Mouse (Mus musculus): ENCODE measurements around the gene Psg26.
"Not testable (repeated sequence)": the region's sequence is repeated elsewhere in the genome, so short reads cannot be mapped to it uniquely, and the experiment has no call there.

Gene Psg26

DNA sequence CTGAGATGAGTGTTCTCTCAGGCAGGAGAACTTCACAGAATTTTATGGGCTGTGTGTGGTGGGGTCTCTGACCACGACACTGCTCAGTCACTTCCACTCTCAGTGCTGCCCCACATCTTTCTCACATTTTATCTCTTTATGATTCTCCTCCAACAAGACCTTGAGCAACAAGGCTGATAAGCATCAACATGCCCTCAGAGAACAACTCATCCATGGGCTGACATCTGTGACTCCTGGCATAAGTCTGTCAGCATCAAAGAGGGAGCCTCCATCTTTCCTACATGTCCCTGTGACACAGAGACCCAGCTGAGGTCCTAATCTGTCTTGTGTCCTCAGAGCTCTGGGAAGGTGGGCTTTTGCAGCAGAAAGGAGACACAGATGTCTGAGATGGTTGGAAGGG lies at the start of gene Psg26:
TSS of gene Psg26 (minus strand) at position 101 of the 400 bp plus-strand sequence.
- no peak for DNase-seq (ENCODE audit: low spot score in 2 of 2)

- peak; percentile 49 to 52 for DNase-seq (ENCODE audit: low spot score in 2 of 2)
These were observed 49.4 kb upstream of the Psg26 start for GRCm38 (mm10) chr7:18533420-18533819.

DNA sequence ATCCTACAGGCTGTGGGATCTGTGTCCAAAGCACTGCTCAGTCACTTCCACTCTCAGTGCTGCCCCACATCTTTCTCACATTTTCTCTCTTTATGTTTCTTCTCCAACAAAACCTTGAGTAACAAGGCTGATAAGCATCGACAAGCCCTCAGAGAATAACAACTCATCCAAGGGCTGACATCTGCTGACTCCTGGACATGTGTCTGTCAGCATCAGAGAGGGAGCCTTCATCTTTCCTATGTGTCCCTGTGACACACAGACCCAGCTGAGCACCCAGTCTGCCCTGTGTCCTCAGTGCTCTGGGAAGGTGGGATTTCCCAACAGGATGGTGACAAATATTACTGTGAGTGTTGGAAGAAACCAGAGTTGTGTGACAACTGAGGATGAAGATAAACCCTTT lies 48.2 kb upstream of the Psg26 start, which contains the start of gene Psg25:
TSS of gene Psg25 (minus strand) at position 101 of the 400 bp plus-strand sequence.
- DNase-seq (ENCODE audit: low spot score in 2 of 2) = no peak

DNA sequence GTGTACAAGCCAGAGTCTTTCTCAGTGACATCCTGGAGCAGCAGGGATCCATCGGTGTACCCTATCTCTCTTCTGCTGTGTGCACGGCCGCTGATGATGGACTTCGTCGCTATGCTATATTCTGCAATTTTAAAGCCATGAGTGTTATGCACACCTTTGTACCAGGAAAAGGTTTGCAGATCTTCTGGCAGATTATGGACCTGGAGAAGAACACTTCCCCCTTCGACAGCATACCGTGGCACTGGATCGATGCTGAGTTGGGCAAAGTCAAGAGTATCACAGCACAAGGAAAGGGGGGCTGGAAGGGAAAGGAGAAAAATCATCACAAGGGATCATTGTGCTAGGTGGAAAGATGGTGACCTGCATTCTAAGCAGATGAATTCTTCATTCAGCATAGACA lies 40.7 kb upstream of the Psg26 start:
- DNase-seq (ENCODE audit: low spot score in 2 of 2) = no peak

DNA sequence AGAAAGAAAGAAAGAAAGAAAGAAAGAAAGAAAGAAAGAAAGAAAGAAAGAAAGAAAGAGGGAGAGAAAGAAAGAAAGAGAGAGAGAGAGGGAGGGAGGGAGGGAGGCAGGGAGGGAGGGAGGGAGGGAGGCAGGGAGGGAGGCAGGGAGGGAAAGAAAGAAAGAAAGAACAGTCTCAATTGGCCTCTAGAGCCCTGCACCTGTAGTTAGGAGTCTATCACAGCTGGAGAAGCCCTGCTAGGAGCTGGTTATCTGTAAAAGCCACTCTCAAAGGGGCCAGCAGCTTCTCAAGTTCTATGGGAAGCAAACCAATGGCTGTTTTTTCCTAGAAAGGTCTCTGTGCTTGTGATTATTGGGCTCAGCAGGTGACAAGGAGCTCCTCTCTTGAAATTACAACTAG lies 28.9 kb upstream of the Psg26 start:
- DNase-seq (ENCODE audit: low spot score in 2 of 2) = not testable (repeated sequence)

DNA sequence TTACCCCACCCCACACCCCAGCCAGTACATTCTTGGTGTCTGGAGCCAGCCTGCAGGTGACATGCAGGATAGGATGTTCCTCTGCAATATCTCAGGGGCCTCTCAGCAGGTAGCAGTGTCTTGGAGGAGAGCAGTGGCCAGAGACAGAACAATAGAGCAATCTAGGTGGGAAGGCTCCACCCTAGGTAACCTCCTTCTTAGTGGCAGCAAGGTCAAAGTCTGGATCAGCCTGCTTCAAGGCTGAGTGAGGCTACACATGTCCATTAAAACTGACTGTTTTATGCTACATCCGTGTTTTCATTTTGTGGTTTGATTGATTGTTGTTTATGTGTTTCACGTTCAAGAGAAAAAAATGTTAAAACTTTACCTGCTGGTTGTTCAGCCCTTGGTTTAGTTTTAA lies 28.4 kb upstream of the Psg26 start:
- DNase-seq (ENCODE audit: low spot score in 2 of 2) = not testable (repeated sequence)

DNA sequence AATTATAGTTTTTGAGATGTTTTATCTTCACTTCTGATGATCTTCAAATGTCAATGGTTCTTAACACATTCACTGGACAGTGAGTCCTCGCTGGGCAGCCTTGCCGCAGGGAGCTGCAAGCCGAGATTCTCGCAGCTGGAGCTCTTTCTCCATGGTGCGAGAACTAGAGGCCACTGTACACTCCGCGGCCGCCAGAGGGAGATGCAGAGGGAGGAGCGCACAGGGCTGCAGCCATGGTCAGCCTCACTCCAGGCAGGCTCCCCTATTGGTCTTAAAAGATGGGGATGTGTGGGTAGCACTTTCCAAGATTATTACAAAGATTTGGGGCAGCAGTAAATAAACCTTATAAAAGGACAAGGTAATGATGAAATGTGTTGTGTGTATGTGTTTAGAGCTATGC lies 27.5 kb upstream of the Psg26 start:
- DNase-seq (ENCODE audit: low spot score in 2 of 2) = peak in 1 of 2 experiments; percentile 26

GRCm38 (mm10) chr7:18431941-18432340 lies 52.0 kb downstream of the Psg26 start, which contains the start of gene Psg28:
Gene Psg28 (minus strand): TSS chr7:18432041.
- DNase-seq (ENCODE audit: low spot score in 2 of 2) = not testable (repeated sequence)
